Mouse (Mus musculus): ENCODE measurements around the gene Plcxd2.

The Plcxd2 gene

DNA sequence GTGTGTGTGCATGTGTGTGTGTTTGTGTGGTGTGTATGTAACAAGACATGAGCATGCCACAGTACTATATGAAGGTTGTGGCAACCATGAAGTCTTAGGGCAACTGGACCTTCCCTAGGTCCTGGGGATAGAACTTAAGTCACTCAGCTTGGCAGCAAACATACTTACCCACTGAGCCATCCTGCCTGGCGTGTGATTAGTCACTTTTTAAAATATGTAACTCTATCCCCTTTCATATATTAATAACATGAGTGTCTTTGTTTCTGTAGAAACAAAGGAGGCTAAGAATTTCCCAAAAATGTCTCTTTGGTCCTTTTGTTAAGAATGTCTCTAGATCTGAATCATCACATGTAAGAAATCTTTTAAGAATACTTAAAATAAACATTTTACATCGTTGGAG, 72.6 kb downstream of the Plcxd2 start:
- DNase-seq (ENCODE audit: low spot score in 2 of 2) = no peak

DNA sequence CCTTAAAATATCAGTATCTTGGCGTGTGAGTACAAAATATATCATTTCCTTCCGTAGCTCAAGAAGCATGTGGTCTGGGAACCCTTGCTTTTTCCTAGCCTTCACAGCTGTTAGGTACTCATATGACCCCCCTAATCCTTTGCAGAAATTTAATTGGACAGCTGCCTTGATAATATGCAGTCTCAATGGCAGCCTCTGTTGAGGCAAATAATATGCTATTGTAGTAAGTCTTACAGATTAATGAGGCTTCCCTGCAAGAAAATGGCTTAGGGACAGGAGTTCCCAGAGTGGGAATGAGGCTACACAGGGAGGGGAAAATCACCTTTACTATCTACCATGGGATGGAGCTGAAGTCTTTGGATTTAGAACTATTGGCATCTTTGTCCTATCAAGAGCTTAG, 73.5 kb downstream of the Plcxd2 start:
- no peak for DNase-seq (ENCODE audit: low spot score in 2 of 2)

DNA sequence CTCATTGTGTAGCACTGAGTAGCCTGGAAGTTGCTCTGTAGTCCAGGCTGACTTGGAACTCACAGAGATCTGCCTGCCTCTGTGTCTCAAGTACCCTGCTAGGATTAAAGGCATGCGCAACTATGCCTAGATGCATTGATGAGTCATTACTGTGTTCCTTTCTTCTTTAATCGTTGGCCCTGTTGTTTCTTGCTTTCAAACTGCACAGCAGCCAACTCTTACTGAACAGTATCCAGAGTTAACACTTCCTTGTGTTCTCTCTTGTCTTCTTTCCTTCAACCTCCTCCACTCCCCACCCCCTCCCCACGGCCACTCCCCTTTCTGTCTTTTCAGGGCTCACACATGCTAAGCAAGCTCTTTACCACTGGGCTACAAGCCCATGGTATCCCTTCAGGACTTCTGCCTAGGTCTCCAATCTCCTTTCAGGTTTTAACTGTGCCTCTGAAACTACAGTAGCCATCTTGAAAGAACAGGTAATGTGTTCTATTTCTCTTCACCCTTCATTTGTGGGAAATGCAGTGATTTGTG, 74.0 kb downstream of the Plcxd2 start:
- no peak for DNase-seq (ENCODE audit: low spot score in 2 of 2)

DNA sequence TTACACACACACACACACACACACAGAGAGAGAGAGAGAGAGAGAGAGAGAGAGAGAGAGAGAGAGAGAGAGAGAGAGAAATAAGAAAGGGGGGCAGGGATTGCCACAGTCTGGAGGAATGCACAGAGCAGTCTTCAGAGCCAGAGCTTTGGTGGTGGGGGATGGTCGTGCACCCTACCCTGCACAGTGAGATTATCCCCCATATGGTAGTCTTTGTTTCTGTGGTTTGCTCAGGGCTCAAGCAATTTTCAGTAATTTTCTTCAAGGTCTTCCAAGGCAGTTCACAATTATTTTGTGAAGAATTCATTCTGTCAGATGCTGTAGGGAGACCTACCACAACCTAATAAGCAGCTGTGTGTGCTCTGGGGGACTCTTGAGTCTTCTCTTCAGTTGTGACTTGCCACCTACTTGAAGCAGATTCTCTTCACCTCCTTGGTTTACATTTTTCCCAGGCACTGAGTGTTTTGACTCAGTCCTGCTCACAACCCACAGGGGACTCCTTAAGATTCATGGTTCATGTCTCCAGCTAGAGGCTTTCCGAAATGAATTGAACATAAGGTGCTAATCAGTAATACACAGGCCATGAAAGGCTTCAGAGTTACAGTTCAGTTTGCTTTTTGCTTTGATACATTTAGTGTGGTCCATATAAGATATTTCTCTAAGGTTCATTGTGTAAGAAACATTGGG, 75.2 kb downstream of the Plcxd2 start:
- no peak for DNase-seq (ENCODE audit: low spot score in 2 of 2)

DNA sequence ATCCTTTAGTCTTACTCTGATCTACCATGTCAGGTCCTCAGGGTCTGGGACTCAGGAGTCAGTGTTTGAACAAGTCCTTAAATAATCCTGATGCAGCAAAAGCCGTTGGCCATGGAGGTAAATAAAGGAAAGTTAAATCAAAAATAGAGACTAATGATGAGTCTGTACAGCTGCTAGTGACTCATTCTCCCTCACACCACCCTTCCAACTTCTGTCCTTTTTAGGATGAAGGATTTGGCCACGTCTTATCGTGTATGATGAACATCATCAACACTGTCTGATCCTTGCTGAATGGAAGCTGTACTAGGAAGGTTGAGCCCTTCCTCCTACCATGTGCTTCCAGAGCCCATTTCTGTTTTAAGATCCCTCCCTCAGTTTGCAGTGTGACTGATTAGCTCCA, 79.7 kb downstream of the Plcxd2 start:
- no peak for DNase-seq (ENCODE audit: low spot score in 2 of 2)

DNA sequence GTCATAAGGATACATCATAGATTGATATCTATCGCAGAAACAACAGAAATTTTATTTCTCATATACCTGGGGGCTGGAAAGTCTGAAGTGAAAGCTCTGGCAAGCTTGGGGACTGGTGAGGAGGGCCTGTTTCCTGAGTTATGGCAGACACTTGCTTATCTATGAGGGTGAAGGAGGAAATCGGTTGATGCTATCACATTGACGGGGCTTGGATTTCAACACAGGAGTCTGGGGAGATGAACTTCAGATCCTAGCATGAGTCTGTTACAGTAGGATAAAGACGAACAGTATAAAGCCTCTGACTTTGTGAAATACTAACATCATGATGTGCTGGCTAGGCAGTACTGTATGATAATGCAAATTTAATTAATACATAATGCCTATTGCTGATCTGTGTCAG, 81.9 kb downstream of the Plcxd2 start:
- no peak for DNase-seq (ENCODE audit: low spot score in 2 of 2)

DNA sequence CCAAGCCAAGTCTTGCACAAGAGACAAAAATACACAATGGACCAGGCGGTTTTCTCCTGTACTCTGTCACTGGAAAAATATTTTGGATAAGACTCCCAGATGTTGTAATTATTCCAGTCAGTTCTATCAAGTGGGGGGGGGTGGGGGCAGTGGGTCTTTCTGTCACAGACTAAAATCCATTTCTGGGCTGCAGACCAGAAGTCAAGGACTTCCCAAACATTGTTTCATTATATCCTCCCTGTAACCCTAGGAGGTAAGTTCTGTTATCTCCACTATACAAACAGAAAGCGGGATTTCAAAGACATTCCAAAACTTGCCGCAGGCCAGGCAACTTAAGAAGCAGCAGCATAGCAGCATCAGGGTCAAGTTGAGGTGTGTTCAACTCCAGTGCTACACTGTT, 82.4 kb downstream of the Plcxd2 start:
- DNase-seq (ENCODE audit: low spot score in 2 of 2) = no peak

DNA sequence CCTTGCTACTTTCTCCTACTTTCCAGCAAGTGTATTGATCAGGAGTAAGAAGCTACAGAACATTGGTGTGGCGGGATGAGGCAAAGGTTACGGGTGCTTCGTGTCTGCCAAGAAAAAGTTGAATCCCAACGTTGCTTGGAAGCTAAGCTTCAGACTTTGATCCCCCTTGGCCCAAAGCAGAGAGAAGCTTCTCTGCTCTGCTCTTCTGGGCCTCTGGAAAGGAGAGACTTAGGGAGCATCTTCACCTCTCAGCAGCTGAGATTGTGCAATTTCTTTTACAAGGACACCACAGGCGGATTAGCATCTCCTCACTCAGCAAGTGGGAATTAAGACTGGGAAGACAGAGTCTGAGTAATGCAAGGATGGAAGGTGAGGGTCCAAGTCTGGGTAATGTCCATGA, 83.1 kb downstream of the Plcxd2 start:
- no peak for DNase-seq (ENCODE audit: low spot score in 2 of 2)

DNA sequence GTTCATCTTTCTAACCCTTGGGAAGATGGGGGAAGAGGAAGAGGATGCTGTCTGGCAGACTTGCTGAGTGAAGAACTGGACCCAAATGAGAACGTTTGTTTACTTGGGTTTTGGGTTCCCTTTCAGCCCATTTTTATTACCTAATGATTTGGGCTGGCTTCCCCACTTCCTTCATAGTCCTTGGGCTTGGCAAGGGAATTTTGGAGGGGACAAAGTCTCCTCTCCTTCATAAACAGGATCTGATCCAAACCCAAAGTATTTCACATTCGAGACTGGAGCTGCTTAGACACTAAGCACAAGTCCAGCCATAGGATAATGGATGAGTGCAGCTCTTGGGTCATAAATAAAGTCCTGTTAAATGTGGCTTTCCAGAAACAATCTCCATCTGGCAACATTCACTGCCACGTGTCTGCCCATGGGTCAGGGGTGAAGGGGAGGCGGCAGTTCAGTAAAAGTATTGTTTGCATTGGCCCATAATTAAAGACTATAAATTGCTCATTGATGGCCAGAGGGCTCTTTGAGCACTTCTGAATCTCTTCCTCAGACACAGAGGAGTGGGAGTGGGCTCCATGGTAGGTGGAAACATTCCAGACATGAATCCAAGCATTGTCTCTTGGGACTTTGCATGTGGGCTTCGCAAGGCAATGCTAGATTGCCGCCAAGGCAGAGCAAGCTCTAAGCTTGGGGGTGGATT, 86.1 kb downstream of the Plcxd2 start:
- no peak for DNase-seq (ENCODE audit: low spot score in 2 of 2)

DNA sequence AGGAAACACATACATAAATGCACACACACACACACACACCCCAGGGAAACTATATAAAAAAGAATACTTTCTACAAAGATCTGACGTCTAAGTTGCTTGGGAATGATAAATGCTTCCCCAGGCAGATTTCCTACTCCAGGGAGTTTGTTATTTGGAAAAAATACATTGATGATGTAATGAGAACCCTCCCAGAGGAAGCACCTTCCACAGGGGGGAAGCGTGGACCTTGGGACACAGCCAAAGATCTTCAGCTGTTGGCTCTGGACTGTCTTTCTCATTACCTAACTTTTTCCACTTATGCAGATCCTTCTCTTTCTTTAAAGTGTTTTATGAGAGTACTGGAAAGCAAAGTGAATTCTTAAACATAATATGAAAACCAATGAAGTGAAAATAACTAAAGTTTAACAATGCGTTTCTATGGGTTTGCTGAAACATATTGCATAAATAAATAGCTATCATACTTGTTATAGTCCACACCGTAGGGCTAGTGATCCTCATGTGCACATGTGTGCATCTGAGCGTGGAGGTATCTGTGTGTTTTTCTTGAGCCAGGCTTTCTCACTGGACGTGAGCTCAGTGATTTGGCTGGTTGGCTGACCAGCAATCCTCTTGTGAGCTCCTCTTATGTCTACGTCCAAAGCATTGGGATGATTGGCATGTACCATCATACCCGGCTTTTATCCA, 87.3 kb downstream of the Plcxd2 start:
- no peak for DNase-seq (ENCODE audit: low spot score in 2 of 2)

DNA sequence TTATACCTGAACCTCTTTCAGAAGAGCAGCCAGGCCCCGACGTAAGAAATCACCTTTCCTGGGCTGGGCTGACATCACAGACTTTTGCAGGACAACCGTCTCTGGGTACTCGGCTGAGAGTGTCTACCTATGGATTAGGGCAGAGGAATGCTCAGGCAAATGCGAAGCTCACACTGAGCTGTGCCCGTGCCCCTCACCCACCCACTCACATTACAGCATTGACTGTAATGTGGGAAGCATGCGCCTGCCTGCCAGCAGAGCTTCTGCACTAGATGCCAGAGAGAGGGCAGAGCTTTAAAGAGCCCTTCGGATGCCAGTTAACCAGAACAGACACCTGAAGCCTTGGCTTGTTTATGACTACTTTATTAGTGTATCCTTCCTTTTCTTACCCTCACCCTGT, 90.4 kb downstream of the Plcxd2 start:
- no peak for DNase-seq (ENCODE audit: low spot score in 2 of 2)

Data from cerebellum, postnatal 4 days (tissue).